Mouse (Mus musculus) erythroblast, adult 5-6 weeks (primary cell): Measurements from ENCODE around the gene Gsta2. TPM values are rescaled to one million over a fixed set of nuclear protein-coding genes. Genes with fewer than 3 reads are reported as not detected.

ENCODE experiments used
- ATAC-seq: replicated peaks from 2 replicates; pipeline ENCODE4 v1.8.0; 2016; ENCODE audit warnings: moderate number of reproducible peaks, mild to moderate bottlenecking, moderate TSS enrichment, inconsistent platforms; ENCODE audit not compliant: poor library complexity, low FRiP score, severe bottlenecking
- total RNA-seq, 2 experiments: library from RNA; stranded (forward) in 1 of 2; stranded (reverse) in 1 of 2; fragments of 150-400 nt in 1 of 2; fragments of 200-764, 138-1000 nt in 1 of 2; gene quantifications; 2 replicates each; pipeline versions ENCODE4 v1.2.3 to v1.2.4; 2015 to 2017; ENCODE audit warnings: low replicate concordance in 2 of 2

The Gsta2 gene
- not detected in 2 replicates for total RNA-seq (2015; ENCODE audit: low replicate concordance)
- total RNA-seq (2017; ENCODE audit: low replicate concordance): not detected in 2 replicates

DNA sequence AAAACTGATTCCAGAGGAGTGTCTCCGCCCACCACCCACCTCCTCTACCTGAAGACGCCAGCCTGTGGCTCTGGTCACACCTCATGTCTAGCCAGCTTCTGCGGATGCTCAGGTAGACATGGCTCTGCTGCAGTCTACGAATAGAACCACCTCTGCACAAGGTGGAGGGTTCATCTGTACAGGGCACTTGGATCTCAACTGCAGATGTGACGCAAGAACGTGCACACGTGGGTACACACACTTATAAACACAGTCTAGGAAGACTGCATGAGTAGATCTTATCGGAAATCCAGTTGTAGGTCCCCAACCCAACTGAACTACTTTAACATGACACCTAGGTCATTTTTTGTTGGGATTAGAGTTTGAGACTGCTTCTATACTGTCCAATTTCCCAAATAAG lies at the start of gene Gsta2:
Gene Gsta2 (minus strand): TSS at position 178 of the 400 bp plus-strand sequence.
- ATAC-seq: no peak

DNA sequence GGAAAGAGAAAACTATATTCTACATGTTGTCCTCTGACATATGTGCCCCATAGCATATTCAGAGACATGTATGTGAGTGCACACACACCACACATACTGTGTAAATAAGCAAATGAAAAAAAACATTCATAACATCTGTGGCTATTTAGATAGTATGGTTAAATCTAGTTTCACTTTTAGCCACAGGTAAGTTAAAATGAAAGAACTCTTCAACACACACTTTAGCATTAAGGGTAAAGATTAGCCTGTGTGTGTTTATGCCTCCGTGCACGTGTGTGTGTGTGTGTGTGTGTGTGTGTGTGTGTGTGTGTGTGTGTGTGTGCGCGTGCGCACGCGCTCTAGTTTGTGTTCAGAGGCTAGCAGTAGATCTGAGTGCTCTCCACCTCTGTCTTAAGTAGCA lies 46.0 kb upstream of the Gsta2 start:
- ATAC-seq: no peak

DNA sequence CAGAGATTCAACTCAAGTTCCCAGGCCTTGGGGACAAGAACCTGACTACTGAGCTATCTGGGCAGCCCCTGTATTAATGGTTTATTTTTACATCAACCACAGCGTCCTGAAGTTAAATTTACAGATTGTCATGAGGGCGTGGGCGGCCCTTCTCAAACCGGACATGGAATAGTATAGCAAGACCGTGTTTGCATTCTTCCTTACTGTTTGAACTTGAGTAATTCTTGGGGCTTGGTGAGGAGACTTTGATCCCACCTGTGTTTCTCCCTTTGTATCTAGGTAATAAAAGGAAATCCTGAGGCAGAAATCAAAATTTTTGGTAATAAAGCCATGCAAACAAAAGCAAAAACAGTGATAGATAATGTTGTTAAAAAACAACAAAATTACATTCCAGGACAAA lies 45.0 kb upstream of the Gsta2 start:
- ATAC-seq: no peak

DNA sequence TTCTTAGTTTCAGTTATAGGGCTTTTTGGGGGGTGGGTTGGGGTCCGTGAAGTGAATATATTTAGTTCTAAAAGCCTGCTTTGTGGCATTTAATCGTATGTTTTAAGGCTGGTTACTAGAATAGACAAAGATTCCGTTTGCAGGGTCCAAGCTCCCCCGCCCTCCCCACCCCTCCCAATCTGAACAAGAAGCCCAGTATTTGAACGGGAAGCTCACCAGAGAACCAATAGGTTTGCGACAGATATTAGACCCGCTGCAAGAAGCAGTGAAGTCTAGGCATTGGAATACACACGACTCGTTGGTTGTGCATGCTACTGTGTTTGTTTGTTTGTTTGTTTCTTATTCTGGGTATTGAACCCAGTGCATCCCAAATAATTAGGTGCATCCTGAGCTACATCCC lies 40.9 kb upstream of the Gsta2 start:
- no peak for ATAC-seq

DNA sequence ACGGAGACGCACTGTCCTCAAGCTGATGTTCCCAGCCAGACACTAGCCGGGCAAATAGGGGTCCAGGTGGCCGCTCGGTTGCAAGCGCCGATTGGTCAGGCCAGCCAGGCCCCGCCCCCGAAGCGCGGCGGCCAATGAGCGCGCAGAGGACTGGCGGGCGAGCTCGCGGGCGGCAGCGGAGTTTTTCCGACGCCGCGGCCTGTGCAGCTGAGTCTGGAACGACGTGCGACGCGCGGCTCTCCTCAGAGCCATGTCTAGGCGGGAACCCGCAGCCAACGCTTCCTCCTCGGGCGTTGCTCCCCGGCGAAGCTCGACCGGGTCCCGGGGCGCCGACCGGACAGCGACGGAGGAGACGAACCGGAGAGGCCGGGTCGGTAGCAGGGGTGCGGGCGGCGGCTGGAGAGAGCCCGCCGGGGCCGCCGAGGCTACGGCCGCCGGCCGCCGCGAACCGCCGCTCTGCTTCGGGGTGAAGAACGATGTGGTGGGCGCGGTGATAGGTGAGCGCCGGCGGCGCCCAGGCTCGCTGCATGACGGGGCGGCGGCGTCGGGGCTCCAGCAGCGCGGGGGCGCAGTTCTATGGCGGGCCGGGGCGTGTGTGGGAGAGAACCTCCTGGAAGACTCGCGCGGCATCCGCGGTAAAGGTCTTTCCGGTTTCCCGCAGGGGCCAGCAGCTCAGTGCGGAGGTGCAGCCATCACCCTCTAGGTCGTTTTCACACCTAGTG lies 40.2 kb upstream of the Gsta2 start, which contains the start of gene Ddx43:
Gene Ddx43 (plus strand): TSS at position 148 of the 722 bp plus-strand sequence.
- ATAC-seq: no peak

DNA sequence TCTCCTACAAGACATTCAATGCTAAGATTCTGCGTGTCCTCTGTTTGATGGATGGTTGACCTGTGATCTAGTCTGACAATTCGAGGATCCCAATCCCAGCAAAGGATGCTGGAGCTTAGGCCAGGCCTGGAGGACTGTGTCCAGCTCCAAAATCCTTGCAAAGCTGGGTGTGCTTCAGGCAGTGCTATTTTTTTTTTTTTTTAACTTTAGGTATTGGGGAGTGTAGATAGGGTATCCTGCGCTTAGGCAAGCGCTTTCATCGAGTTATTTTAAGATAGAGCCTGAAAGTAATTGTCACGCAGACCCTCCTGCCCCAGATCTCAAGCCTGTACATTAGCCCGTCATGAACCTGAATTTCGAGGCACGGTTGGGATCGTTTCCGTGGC lies 39.6 kb upstream of the Gsta2 start:
- no peak for ATAC-seq

DNA sequence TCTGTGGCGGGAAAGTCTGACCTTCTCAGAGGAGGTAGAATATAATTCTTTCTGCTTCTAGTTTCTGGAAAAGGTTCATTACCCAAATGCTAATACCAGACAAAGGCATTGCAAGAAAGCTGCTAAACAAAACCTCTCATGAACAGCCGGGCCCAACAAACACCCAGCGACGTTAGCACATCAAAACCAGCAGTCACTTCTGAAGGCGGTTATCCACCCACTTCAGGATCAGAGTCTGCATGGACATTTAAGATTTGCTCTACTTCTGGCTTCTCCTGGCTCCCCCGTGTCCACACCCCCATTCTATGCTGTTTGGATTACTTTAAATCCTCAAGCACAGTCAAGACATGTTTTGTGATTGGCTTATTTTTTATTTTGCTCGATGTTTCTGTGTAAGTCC lies 39.0 kb upstream of the Gsta2 start:
- ATAC-seq: no peak

DNA sequence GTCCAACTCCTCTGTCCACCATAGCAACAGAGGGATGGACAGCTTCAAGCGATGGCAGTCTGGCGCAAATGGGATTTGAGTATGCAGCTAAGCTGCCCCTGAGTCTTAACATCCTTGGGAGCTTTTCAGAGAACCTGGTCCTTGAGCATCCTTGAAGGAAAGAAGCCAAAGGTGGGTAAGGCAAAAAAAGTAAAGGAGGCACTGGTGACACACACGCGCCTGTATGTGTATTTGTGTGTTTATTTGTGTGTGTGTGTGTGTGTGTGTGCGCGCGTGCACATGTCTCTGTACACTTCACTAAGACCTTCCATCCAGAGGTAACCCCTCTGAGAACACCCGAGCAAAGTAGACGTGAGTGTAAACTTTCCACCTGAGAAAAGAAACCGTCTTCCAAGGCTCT lies 38.2 kb upstream of the Gsta2 start:
- no peak for ATAC-seq

DNA sequence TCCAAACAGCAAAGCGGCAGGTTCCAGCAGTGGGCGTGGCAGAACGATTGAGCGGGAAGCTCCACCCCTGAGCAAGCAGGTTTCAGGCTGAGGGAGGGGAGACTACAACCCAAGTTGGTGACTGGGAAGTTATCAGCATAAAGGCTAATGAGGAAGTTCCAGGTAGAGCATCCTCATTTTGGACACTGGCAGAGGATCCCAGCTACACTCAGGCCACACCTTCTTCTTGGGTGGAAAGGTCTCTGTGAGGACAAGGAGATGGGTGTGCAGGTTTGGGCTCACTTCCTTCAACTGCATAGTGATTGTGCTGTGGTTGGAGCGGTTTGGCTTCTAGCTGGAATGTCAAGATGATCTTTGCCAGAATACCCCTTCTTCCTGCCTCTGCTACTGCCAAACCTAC lies 34.4 kb upstream of the Gsta2 start:
- no peak for ATAC-seq

DNA sequence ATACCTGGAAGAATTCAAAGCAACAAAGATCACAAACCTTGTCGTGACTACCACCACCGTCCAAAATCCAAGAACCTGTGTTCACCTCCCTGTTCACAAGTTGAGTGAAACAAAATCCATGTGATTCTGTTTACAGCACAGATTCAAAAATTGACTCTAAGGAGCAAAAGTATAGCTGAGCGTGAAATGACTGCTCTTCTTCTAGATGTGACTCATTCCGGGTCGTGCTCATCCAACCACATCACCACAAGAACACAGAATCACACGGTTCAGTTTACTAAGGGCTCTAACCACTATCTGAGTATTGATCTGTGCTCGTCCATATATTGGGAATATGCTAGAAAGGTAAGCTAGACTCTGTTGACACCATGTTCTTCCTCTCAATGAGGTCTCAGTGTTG lies 31.4 kb upstream of the Gsta2 start:
- no peak for ATAC-seq

DNA sequence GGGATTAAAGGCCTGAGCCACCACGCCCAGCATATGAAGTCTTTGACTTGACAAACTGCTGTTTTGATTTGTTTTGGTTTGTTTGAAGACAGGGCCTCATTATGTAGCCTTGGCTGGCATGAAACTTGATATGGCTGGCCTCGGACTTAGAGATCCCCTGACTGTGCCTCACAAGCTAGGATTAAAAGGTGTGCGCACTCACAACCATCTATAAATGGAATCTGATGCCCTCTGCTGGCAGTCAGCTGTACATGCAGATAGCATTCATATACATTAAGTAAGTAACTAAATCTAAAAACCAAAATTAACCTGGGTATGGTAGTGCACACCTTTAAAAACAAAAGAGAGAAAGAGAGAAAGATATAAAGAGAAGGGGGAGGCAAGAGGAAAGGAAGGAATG lies 30.3 kb upstream of the Gsta2 start:
- no peak for ATAC-seq

DNA sequence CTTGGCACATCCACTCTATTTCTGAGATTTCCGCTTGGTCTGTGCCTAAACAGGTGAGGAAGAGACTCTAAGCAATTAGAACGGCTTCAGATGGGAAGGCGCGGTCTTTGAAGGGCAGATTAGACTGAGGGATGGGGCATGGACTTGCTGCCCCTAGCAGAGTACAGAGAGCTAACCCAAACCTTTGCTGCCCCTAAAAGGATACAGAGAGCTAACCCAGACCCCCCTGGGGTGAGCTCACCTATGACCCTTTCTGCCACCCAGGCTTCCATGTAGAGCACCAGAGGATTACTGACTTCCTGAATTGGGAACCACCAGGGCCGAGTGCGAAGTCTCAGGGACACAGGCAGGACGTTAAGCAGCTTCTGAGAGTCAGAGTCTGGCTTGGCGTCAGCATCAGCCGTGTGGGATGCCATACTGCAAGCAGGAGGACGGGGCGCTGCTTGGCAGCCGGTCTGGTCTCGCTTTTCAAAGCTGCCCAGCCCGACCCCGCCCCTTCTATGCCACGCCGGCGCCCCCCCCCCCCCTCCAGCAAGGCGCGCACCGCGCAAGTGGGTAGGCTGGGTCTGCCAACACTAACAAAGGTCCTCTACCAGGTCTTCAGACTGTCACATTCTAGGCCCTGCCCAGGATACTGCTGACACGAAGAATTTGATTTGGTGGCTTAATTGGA lies 22.7 kb upstream of the Gsta2 start, which contains the start of gene Ooep:
Gene Ooep (minus strand): TSS at position 613 of the 673 bp plus-strand sequence.
- no peak for ATAC-seq

DNA sequence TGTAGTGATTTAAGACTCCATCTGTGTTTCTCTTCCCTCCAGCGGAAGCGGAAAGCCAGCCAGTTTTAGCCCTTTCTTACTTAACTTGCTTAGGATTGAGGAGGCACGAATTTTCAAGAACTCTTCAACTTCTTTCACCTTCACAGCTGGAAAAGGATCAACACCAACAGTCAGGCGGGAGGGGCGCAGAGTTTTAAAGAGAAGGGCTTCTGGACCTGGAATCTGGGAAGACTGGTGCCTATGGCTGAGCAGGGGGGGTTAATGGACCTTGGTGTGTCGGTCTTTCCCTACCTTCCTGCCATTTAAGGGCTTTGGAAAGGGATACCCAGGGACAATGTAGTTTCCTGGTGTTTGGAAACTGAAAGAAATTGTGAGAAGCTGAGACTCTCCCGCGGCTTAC lies 22.0 kb upstream of the Gsta2 start:
- ATAC-seq: no peak

DNA sequence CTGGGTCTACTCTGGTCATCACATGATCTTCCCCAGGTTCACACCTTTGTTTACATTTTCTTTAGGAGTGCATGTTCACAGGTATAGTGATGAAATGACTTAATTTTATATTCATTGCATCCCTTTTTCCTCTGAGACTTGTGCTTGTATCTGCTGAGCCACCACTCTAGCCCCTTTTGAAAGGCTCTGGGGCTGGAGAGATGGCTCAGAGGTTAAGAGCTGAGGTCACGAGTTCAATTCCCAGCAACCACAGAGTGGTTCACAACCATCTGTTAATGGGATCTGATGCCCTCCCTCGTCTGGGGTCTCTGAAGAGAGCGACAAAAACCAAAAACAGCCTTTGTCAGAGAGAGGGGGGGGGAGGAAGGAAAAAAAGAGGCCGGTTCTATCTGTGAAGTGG lies 19.9 kb upstream of the Gsta2 start:
- no peak for ATAC-seq

DNA sequence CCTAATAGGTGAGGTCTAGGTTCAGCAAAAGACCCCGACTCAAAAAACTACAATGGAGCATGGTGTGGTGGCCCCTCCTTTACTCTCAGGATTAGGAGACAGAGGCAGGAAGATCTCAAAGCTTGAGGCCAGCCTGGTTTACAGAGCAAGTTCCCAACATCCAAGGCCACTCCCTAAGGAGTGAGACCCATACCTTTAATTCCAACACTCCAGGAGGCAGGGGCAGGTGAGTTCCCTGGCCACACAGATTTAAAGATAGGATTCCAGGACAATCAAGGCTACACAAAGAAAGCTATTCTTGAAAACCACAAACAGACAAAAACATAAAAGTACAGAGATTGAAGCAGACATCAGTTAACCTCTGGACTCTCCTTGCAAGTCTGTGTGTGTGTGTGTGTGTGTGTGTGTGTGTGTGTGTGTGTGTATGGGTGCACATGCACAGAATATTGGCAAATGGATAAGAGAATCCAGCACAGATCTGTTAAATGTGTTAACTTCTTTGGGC lies 19.3 kb upstream of the Gsta2 start:
- no peak for ATAC-seq

DNA sequence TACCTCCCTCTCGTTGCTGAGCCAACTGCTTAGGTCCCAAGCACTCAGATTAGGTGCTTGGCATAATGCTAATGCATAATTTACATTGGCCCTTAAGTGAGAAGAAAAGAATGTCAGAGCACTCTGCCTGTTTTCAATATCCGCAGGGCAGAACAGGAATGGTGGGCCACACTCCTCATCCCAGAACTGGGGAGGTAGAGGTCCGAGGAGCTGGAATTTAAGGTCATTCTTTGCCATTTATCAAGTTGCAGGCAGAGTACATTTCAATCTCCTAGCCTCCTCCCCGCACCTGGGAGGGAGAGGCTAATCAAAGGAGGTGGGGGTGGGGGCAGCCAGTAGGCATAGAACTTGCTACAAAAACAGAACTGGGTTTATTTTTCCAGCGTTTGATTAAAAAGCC lies 18.8 kb upstream of the Gsta2 start:
- no peak for ATAC-seq

DNA sequence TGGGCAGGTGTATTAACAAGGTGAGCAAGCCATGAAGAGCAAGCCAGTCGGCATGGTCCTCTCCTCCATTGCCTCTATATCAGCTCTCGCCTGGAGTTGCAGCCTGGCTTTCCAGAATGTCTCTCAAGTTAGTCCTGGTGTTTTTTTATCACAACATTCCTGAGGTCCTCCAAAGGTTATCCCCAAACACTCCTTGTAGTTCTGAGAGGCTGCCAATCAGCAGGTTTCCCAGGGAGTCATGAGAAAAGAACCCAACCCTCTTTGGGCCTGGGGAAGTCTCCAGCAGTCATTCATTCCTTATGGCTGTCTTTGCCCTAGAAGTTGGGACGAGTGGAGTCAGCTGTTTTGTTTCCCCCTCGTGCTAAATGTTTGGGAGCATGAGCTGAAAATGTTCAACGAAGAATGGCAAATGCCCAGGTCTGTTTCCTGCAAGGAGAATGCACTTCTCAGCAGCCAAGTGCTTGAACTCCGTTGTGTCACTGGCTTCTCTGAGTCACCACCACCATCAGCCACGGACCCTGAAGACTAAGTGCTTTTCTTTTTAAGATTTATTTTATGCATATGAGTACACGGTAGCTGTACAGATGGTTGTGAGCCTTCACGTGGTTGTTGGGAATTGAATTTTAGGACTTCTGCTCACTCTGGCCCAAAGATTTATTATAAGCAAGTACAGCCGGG lies 17.4 kb upstream of the Gsta2 start:
- ATAC-seq: no peak

DNA sequence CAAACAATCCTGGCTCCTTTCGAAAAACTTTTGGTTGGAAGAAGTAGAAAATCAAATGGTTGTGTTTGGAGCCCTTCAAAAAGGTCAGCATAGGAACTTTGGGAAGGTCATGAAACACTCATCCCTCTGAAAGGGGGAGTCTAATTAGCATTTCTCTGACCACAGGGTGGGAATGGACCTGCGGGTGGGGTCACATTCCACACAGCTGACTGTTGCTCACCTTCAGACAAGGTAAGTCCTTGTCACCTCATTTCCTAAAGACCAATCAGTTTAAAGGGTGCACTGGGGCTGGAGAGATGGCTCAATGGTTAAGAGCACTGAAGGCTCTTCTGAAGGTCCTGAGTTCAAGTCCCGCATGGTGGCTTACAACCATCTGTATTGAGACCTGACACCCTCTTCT lies 15.9 kb upstream of the Gsta2 start:
- ATAC-seq: no peak

DNA sequence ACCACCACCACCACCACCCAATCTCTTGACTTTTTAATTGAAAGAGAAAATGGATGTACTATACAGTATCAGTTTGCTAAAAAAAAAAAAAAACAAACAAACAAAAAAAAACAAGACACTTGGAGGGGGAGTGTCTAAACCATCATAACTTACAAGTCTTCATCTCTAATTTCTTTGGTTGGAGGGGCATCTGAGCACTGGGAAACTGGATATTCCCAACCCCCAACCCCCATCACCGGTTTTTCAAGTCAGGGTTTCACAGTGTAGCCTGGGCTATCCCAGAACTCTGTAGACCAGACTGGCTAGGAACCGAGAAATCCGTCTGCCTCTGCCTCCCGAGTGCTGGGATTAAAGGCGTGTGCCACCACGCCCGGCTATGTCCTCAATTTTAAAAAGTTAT lies 14.2 kb upstream of the Gsta2 start:
- no peak for ATAC-seq

DNA sequence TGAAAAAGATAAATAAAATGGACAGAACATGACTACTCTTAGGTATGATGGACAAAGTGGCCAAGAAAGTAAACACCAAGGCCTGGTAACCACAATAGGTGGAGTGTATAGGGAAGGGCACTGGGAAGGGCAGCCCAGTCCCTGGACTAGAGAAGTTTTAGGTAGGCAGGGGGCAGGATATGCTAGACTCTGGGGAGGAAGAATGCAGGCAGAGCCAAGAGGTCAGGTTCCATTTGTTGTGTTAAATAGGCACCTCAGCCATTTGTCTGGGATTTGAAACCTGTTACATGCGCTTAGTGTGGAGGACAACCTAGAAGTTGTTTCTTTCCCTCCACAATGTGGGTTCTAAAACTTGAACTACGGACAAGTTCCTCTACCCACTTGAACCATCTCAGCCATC lies 13.8 kb upstream of the Gsta2 start:
- no peak for ATAC-seq
